Comparison of ENCODE assay signal across 9 mouse cellular contexts in genomic region chr2:146958398-146958911, GRCm38 (mm10). TPM values are rescaled to one million over a fixed set of nuclear protein-coding genes. Genes with fewer than 3 reads are reported as not detected.
DNase-seq lines count a peak whose midpoint lies in the region; ATAC-seq and TF ChIP-seq lines count a peak whose summit lies in the region.
"Had no signal": no experiment of that assay in that cellular context is flagged by ENCODE, and none has a peak within 500 bp of the region (broad histone marks: within the 10 kb centered on the region; RNA-seq: fewer than 3 reads in every experiment).

No protein-coding gene starts in this region.

- H3K4me3 ChIP-seq in heart, embryonic 15.5 days = peak overlapping the region; percentile 36
- H3K4me3 ChIP-seq in heart, adult 2 months = no peak overlapping the region
- H3K4me3 ChIP-seq in hindbrain, embryonic 15.5 days = peak overlapping the region; percentile 36
- H3K4me3 ChIP-seq in limb, embryonic 13.5 days = peak overlapping the region; percentile 35

- no peak overlapping the region for H3K27ac ChIP-seq in heart, embryonic 15.5 days
- no peak overlapping the region for H3K27ac ChIP-seq in heart, adult 2 months
- H3K27ac ChIP-seq in hindbrain, embryonic 15.5 days (replicated peaks) = peak overlapping the region; percentile 88
- H3K27ac ChIP-seq in limb, embryonic 13.5 days = no peak overlapping the region

- 44% methylated on average over 11 of the region's 11 CpGs for WGBS in heart, embryonic 15.5 days
- WGBS in heart, adult 2 months = 71% methylated on average over 11 of the region's 11 CpGs
- WGBS in hindbrain, embryonic 15.5 days = 9% methylated on average over 11 of the region's 11 CpGs
- WGBS in limb, embryonic 13.5 days = 19% methylated on average over 11 of the region's 11 CpGs

- H3K27me3 ChIP-seq in heart, embryonic 15.5 days = no peaks in the 10 kb centered on the region
- no peaks in the 10 kb centered on the region for H3K27me3 ChIP-seq in heart, adult 2 months (ENCODE audit: control insufficient read depth, insufficient read depth, low read length)
- H3K27me3 ChIP-seq in hindbrain, embryonic 15.5 days = peaks cover 18% of the 10 kb centered on the region
- no peaks in the 10 kb centered on the region for H3K27me3 ChIP-seq in limb, embryonic 13.5 days
- H3K27me3 ChIP-seq: CH12.LX had no signal

- peak overlapping the region; percentile 60 for H3K4me2 ChIP-seq in heart, embryonic 15.5 days
- peak overlapping the region; percentile 74 for H3K4me2 ChIP-seq in hindbrain, embryonic 15.5 days
- peak overlapping the region; percentile 66 for H3K4me2 ChIP-seq in limb, embryonic 13.5 days (replicated peaks)

- no peak for ATAC-seq in heart, embryonic 15.5 days (replicated peaks; ENCODE audit: insufficient number of reproducible peaks, insufficient read depth, low FRiP score, low read depth)
- ATAC-seq in hindbrain, embryonic 15.5 days (ENCODE audit: low FRiP score, low read depth) = peak; percentile 94
- ATAC-seq in limb, embryonic 13.5 days (ENCODE audit: low FRiP score, low read depth) = no peak

- no peaks in the 10 kb centered on the region for H3K36me3 ChIP-seq in heart, embryonic 15.5 days
- no peaks in the 10 kb centered on the region for H3K36me3 ChIP-seq in heart, adult 2 months (ENCODE audit: control insufficient read depth, insufficient read depth, low read length)
- H3K36me3 ChIP-seq in hindbrain, embryonic 15.5 days = no peaks in the 10 kb centered on the region
- 0 out of 2 replicates have a peak, but pooled peaks cover 1% of the 10 kb centered on the region for H3K36me3 ChIP-seq in limb, embryonic 13.5 days

- intact Hi-C loops in heart, adult 2 months (cut with DNase I) = loop anchor here (5.0 kb wide), 2 partner anchors 101 to 326 kb away; partner anchors contain the start of gene Kiz

- H3K4me1 ChIP-seq in heart, embryonic 15.5 days (replicated peaks) = no peaks in the 10 kb centered on the region
- H3K4me1 ChIP-seq in heart, adult 2 months (ENCODE audit: control insufficient read depth, insufficient read depth, low read length) = 0 out of 2 replicates have a peak, but pooled peaks cover 1% of the 10 kb centered on the region
- H3K4me1 ChIP-seq in hindbrain, embryonic 15.5 days (replicated peaks) = peaks cover 10% of the 10 kb centered on the region
- H3K4me1 ChIP-seq in limb, embryonic 13.5 days = peaks cover 10% of the 10 kb centered on the region

- H3K9me3 ChIP-seq in heart, embryonic 15.5 days (replicated peaks) = no peaks in the 10 kb centered on the region
- no peaks in the 10 kb centered on the region for H3K9me3 ChIP-seq in hindbrain, embryonic 15.5 days
- no peaks in the 10 kb centered on the region for H3K9me3 ChIP-seq in limb, embryonic 13.5 days

- no peak overlapping the region for H3K9ac ChIP-seq in heart, embryonic 15.5 days
- no peak overlapping the region for H3K9ac ChIP-seq in heart, adult 2 months (ENCODE audit: low read depth, low read length)
- H3K9ac ChIP-seq in hindbrain, embryonic 15.5 days = peak overlapping the region; percentile 47
- peak overlapping the region; percentile 39; the same call in 1 of the 2 replicates for H3K9ac ChIP-seq in limb, embryonic 13.5 days

- TF ChIP-seq EP300 in heart, adult 2 months (IDR thresholded peaks at IDR 0.05; ENCODE audit: insufficient read depth, low read depth, low read length) = no peak

- no peak for TF ChIP-seq CTCF in heart, adult 2 months (IDR thresholded peaks at IDR 0.05)

- no peak for DNase-seq in heart, adult 2 months
- DNase-seq in embryo, embryonic 9.5 days (ENCODE audit: extremely low spot score) = peak; percentile 30
- DNase-seq in right cerebral cortex, postnatal 4 days = peak; percentile 13
- DNase-seq in B cell, adult 2 months = no peak
- DNase-seq in urinary bladder, postnatal 36 days (ENCODE audit: low spot score in 2 of 2) = no peak

- H3K79me2 ChIP-seq in heart, adult 2 months (replicated peaks; ENCODE audit: control insufficient read depth, insufficient read depth, low read length) = no peaks in the 10 kb centered on the region

- no peak for TF ChIP-seq POLR2A in heart, adult 2 months (IDR thresholded peaks at IDR 0.05; ENCODE audit: insufficient read depth, low read depth, low read length)

RNA-seq across cellular contexts. Expression of gene Xrn2, which starts 54.3 kb away (rescaled TPM):
- 40.4 and 43.5 TPM in 2 replicates for polyA plus RNA-seq in heart, embryonic 15.5 days (2015; fragmentation: Nextera tagmentation; extraction: Ambion mirVana)
- 10 to 100 TPM; 21.6 to 22.1 TPM for total RNA-seq in heart, adult 2 months (2021)
- 11.1 and 22.2 TPM in 2 replicates for polyA plus RNA-seq in heart, adult 2 months (2012; rRNA removed)
- 62.4 and 65.1 TPM in 2 replicates for polyA plus RNA-seq in hindbrain, embryonic 15.5 days (2015; fragmentation: Nextera tagmentation; extraction: Ambion mirVana)
- polyA plus RNA-seq in limb, embryonic 13.5 days (2015; fragmentation: Nextera tagmentation; extraction: Ambion mirVana) = 85.0 and 87.5 TPM in 2 replicates

Comparison
In these comparisons a context has a peak if more than half of its experiments do, and no peak if none do; other contexts are left out.
1. H3K9ac ChIP-seq: peak in hindbrain, embryonic 15.5 days (single experiment) and limb, embryonic 13.5 days (single experiment); none in heart, embryonic 15.5 days (single experiment) and heart, adult 2 months (single experiment).
2. DNase-seq: peak in embryo, embryonic 9.5 days (single experiment) and right cerebral cortex, postnatal 4 days (single experiment); none in heart, adult 2 months (0 of 2), B cell, adult 2 months (0 of 2) and urinary bladder, postnatal 36 days (0 of 2).
3. Peak in every context shown above with its lines, with median percentiles within 50 percentile points of each other: H3K4me2 ChIP-seq.